13 mouse cellular contexts compared by ENCODE assay signal in the genomic region with DNA sequence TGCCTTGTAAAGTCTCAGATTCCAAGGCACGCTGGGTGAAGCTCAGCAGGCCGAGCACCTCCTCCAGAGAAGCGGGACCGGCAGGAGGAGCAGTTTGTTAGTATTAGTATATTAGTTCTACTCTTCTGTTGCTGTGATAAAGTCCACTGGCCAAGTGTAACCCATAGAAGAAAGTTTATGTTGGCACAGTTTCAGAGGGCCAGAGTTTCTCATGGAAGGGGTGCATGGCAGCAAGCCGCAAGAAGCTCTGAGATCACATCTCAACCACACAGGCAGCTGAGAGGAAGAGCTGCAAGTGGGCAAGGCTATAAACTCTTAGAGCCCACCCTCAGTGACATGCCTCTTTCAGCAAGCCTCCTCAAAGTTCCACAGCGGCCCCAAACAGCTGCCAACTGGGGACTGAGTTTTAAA. TPM values are rescaled to one million over a fixed set of nuclear protein-coding genes. Genes with fewer than 3 reads are reported as not detected.
DNase-seq lines count a peak whose midpoint lies in the region; ATAC-seq and TF ChIP-seq lines count a peak whose summit lies in the region.
"Had no signal": no experiment of that assay in that cellular context is flagged by ENCODE, and none has a peak within 500 bp of the region (broad histone marks: within the 10 kb centered on the region; RNA-seq: fewer than 3 reads in every experiment).

No protein-coding gene starts in this region.

- no peak overlapping the region for H3K4me3 ChIP-seq in heart, postnatal 0 days (ENCODE audit: low read depth, low read length)
- no peak overlapping the region for H3K4me3 ChIP-seq in lung, embryonic 14.5 days (ENCODE audit: low read depth, low read length)
- H3K4me3 ChIP-seq in thymus, adult 2 months (ENCODE audit: control insufficient read depth, insufficient read depth, low read length) = no peak overlapping the region
- no peak overlapping the region for H3K4me3 ChIP-seq in midbrain, embryonic 10.5 days
- H3K4me3 ChIP-seq: erythroblast, embryonic 14.5 days; limb, embryonic 15.5 days had no signal

- H3K9me3 ChIP-seq in heart, postnatal 0 days (replicated peaks; ENCODE audit: control insufficient read depth, low read length) = no peaks in the 10 kb centered on the region
- H3K9me3 ChIP-seq in lung, embryonic 14.5 days (ENCODE audit: low read depth, low read length) = no peaks in the 10 kb centered on the region
- no peaks in the 10 kb centered on the region for H3K9me3 ChIP-seq in midbrain, embryonic 10.5 days (replicated peaks)
- H3K9me3 ChIP-seq: limb, embryonic 15.5 days had no signal

- H3K4me1 ChIP-seq in heart, postnatal 0 days (ENCODE audit: control insufficient read depth, insufficient read depth) = peaks cover 10% of the 10 kb centered on the region
- 0 out of 2 replicates have a peak, but pooled peaks cover 3% of the 10 kb centered on the region for H3K4me1 ChIP-seq in lung, embryonic 14.5 days (ENCODE audit: insufficient read depth)
- H3K4me1 ChIP-seq in thymus, adult 2 months (replicated peaks; ENCODE audit: control insufficient read depth, insufficient read depth, low read length) = peaks cover 57% of the 10 kb centered on the region
- H3K4me1 ChIP-seq in midbrain, embryonic 10.5 days = peaks cover 7% of the 10 kb centered on the region; the same call in 1 of the 2 replicates
- H3K4me1 ChIP-seq: limb, embryonic 15.5 days had no signal

- whole genome bisulfite sequencing in heart, postnatal 0 days = 80% methylated on average over 6 of the region's 6 CpGs
- 66% methylated on average over 6 of the region's 6 CpGs for WGBS in lung, embryonic 14.5 days
- 53% methylated on average over 6 of the region's 6 CpGs for WGBS in thymus, adult 2 months
- WGBS in midbrain, embryonic 10.5 days = 93% methylated on average over 6 of the region's 6 CpGs

- H3K9ac ChIP-seq in heart, postnatal 0 days (replicated peaks; ENCODE audit: low read depth, low read length) = no peak overlapping the region
- no peak overlapping the region for H3K9ac ChIP-seq in lung, embryonic 14.5 days
- H3K9ac ChIP-seq: limb, embryonic 15.5 days had no signal

- no peak for TF ChIP-seq CTCF in heart, postnatal 0 days (IDR thresholded peaks at IDR 0.05; ENCODE audit: low read depth)
- 0 out of 2 replicates have a peak, but pooled peaks have one; percentile 5 for TF ChIP-seq CTCF in lung, embryonic 14.5 days (IDR thresholded peaks at IDR 0.05; ENCODE audit: low read depth)
- TF ChIP-seq CTCF in thymus, adult 2 months (IDR thresholded peaks at IDR 0.05; ENCODE audit: borderline replicate concordance, control insufficient read depth, extremely low read depth, insufficient read depth, low read length, poor library complexity) = no peak

- no peak for TF ChIP-seq EP300 in heart, postnatal 0 days (IDR thresholded peaks at IDR 0.05; ENCODE audit: low read depth)

- peak; percentile 27 for DNase-seq in heart, postnatal 0 days (ENCODE audit: low spot score)
- DNase-seq in heart, adult 18-20 months = no peak
- DNase-seq in kidney, adult 9 months = peak; percentile 64
- peak; percentile 62 for DNase-seq in lung, embryonic 14.5 days
- DNase-seq in thymus, adult 2 months = peak; percentile 51
- DNase-seq in midbrain, embryonic 10.5 days (ENCODE audit: low spot score) = no peak
- DNase-seq in layer of hippocampus, adult 8-10 months (ENCODE audit: low spot score in 2 of 2) = no peak
- DNase-seq: gastrocnemius, postnatal 36 days had no signal

- TF ChIP-seq POLR2A in thymus, adult 2 months (IDR thresholded peaks at IDR 0.05; ENCODE audit: control insufficient read depth, extremely low read depth, insufficient read depth, low read length, poor library complexity) = no peak

- H3K27ac ChIP-seq in heart, postnatal 0 days (ENCODE audit: low read depth) = no peak overlapping the region
- H3K27ac ChIP-seq in lung, embryonic 14.5 days (ENCODE audit: low read depth) = no peak overlapping the region
- peak overlapping the region; percentile 46; the same call in 1 of the 2 replicates for H3K27ac ChIP-seq in thymus, adult 2 months (ENCODE audit: control insufficient read depth, insufficient read depth, low read length)
- H3K27ac ChIP-seq in midbrain, embryonic 10.5 days (replicated peaks) = no peak overlapping the region
- H3K27ac ChIP-seq: limb, embryonic 15.5 days had no signal

- no peaks in the 10 kb centered on the region for H3K27me3 ChIP-seq in heart, postnatal 0 days (ENCODE audit: control insufficient read depth, insufficient read depth, low read length)
- no peaks in the 10 kb centered on the region for H3K27me3 ChIP-seq in lung, embryonic 14.5 days (ENCODE audit: insufficient read depth, low read length)
- no peaks in the 10 kb centered on the region for H3K27me3 ChIP-seq in thymus, adult 2 months (ENCODE audit: control insufficient read depth, insufficient read depth, low read length)
- no peaks in the 10 kb centered on the region for H3K27me3 ChIP-seq in midbrain, embryonic 10.5 days (ENCODE audit: low read depth, poor library complexity, severe bottlenecking)
- H3K27me3 ChIP-seq: CH12.LX; limb, embryonic 15.5 days had no signal

- H3K36me3 ChIP-seq in heart, postnatal 0 days (replicated peaks; ENCODE audit: control insufficient read depth, insufficient read depth, low read length) = peaks cover 29% of the 10 kb centered on the region
- H3K36me3 ChIP-seq in lung, embryonic 14.5 days (ENCODE audit: insufficient read depth) = peaks cover 24% of the 10 kb centered on the region
- peaks cover 8% of the 10 kb centered on the region; the same call in 1 of the 2 replicates for H3K36me3 ChIP-seq in thymus, adult 2 months (ENCODE audit: control insufficient read depth, insufficient read depth, low read length)
- peaks cover 39% of the 10 kb centered on the region for H3K36me3 ChIP-seq in midbrain, embryonic 10.5 days

- H3K4me2 ChIP-seq in heart, postnatal 0 days (ENCODE audit: low read depth, low read length) = no peak overlapping the region
- H3K4me2 ChIP-seq in lung, embryonic 14.5 days = no peak overlapping the region
- H3K4me2 ChIP-seq: limb, embryonic 15.5 days had no signal

- no peak for ATAC-seq in heart, postnatal 0 days (ENCODE audit: insufficient read depth, low read depth)
- ATAC-seq in lung, embryonic 14.5 days (ENCODE audit: insufficient read depth) = peak; percentile 21; the same call in 1 of the 2 replicates
- no peak for ATAC-seq in megakaryocyte, adult 5-6 weeks (ENCODE audit: poor library complexity, severe bottlenecking)
- ATAC-seq: hindbrain, embryonic 16.5 days had no signal

RNA-seq across cellular contexts. Expression of a gene that starts 11.8 kb away (rescaled TPM):
- total RNA-seq in heart, postnatal 0 days (2014; rRNA removed; ENCODE audit: low replicate concordance) = 18.8 and 21.3 TPM in 2 replicates
- polyA plus RNA-seq in heart, postnatal 0 days (2015; fragmentation: Nextera tagmentation; extraction: Ambion mirVana) = 6.4 and 7.4 TPM in 2 replicates
- 10 to 100 TPM; 17.1 to 17.3 TPM for total RNA-seq in heart, adult 18-20 months (2021)
- polyA plus RNA-seq in lung, embryonic 14.5 days (2014; fragmentation: Nextera tagmentation; extraction: Ambion mirVana) = 23.7 and 26.0 TPM in 2 replicates
- polyA plus RNA-seq in thymus, adult 2 months (2012; rRNA removed) = 30.1 and 36.3 TPM in 2 replicates
- 29.3 and 40.6 TPM in 2 replicates for total RNA-seq in megakaryocyte, adult 5-6 weeks (2015)
- total RNA-seq in megakaryocyte, adult 5-6 weeks (2017) = 30.9 and 35.4 TPM in 2 replicates
- 11.8 and 12.3 TPM in 2 replicates for polyA plus RNA-seq in midbrain, embryonic 10.5 days (2016; fragmentation: Nextera tagmentation; extraction: Ambion mirVana)
- 10 to 100 TPM; 32.3 to 39.0 (median 34.2) TPM for total RNA-seq in layer of hippocampus, adult 8-10 months (2022)

RNA-seq across cellular contexts. Expression of a gene that starts 42.6 kb away (rescaled TPM):
- 6.5 and 8.7 TPM in 2 replicates for total RNA-seq in heart, postnatal 0 days (2014; rRNA removed; ENCODE audit: low replicate concordance)
- 2.5 and 3.1 TPM in 2 replicates for polyA plus RNA-seq in heart, postnatal 0 days (2015; fragmentation: Nextera tagmentation; extraction: Ambion mirVana)
- 1 to 10 TPM; 7.6 to 8.1 TPM for total RNA-seq in heart, adult 18-20 months (2021)
- 4.8 TPM in 2 replicates for polyA plus RNA-seq in lung, embryonic 14.5 days (2014; fragmentation: Nextera tagmentation; extraction: Ambion mirVana)
- polyA plus RNA-seq in thymus, adult 2 months (2012; rRNA removed) = 13.0 and 15.7 TPM in 2 replicates
- 13.2 and 16.5 TPM in 2 replicates for total RNA-seq in megakaryocyte, adult 5-6 weeks (2015)
- 23.5 and 30.2 TPM in 2 replicates for total RNA-seq in megakaryocyte, adult 5-6 weeks (2017)
- polyA plus RNA-seq in midbrain, embryonic 10.5 days (2016; fragmentation: Nextera tagmentation; extraction: Ambion mirVana) = 7.0 TPM in 2 replicates
- 10 to 100 TPM; 46.6 to 58.4 (median 52.2) TPM for total RNA-seq in layer of hippocampus, adult 8-10 months (2022)

Comparison
In these comparisons a context has a peak if more than half of its experiments do, and no peak if none do; other contexts are left out.
1. DNase-seq: peak in heart, postnatal 0 days (single experiment), kidney, adult 9 months (single experiment), lung, embryonic 14.5 days (single experiment) and thymus, adult 2 months (single experiment); none in heart, adult 18-20 months (0 of 2), midbrain, embryonic 10.5 days (single experiment) and layer of hippocampus, adult 8-10 months (0 of 2).